Mouse (Mus musculus) neural tube, embryonic 14.5 days (tissue): Measurements from ENCODE around the gene Olfr890. TPM values are rescaled to one million over a fixed set of nuclear protein-coding genes. Genes with fewer than 3 reads are reported as not detected.
"Not testable (repeated sequence)": the region's sequence is repeated elsewhere in the genome, so short reads cannot be mapped to it uniquely, and the experiment has no call there.

Source experiments
- ATAC-seq: fragments of 200-750 bp; cut with Nextera tagmentation; 2 replicates; pipeline ENCODE4 v1.8.0; 2017; ENCODE audit warnings: low read depth, mild to moderate bottlenecking, moderate TSS enrichment, moderate library complexity
- H3K27ac ChIP-seq: fragments of 300-500 bp; sonication (generic); 2 replicates; pipeline ENCODE4 v1.5.1; 2014; ENCODE audit warnings: low read depth, mild to moderate bottlenecking, control low read depth, low read length, moderate library complexity, mixed read lengths
- H3K27me3 ChIP-seq: fragments of 300-500 bp; sonication (generic); 2 replicates; pipeline ENCODE4 v1.6.1; 2014; ENCODE audit warnings: low read length; ENCODE audit not compliant: control insufficient read depth, insufficient read depth
- H3K36me3 ChIP-seq: fragments of 300-500 bp; sonication (generic); 2 replicates; pipeline ENCODE4 v1.6.1; 2014; ENCODE audit warnings: low read length, mixed read lengths; ENCODE audit not compliant: control insufficient read depth, insufficient read depth
- H3K4me1 ChIP-seq: fragments of 300-500 bp; sonication (generic); 2 replicates; pipeline ENCODE4 v1.6.1; 2014; ENCODE audit warnings: low read length; ENCODE audit not compliant: control insufficient read depth, insufficient read depth
- H3K4me2 ChIP-seq: fragments of 300-500 bp; sonication (generic); 2 replicates; pipeline ENCODE4 v1.6.1; 2014; ENCODE audit warnings: mild to moderate bottlenecking, low read depth, low read length, control low read depth
- H3K4me3 ChIP-seq: fragments of 300-500 bp; sonication (generic); 2 replicates; pipeline ENCODE4 v1.5.1; 2014; ENCODE audit warnings: low read depth, low read length, control low read depth, mixed read lengths
- H3K9ac ChIP-seq: fragments of 300-500 bp; sonication (generic); replicated peaks from 2 replicates; pipeline ENCODE4 v1.6.1; 2014; ENCODE audit warnings: low read depth, mild to moderate bottlenecking, control low read depth, low read length, mixed read lengths
- H3K9me3 ChIP-seq: fragments of 300-500 bp; sonication (generic); 2 replicates; pipeline ENCODE4 v1.6.1; 2016; ENCODE audit warnings: low read length; ENCODE audit not compliant: control insufficient read depth
- WGBS: fragments of 180-500 bp; shearing (Covaris S2); extraction: QIAGEN DNeasy Blood & Tissue Kit; methylation state at CpG from one replicate; pipeline ENCODE4 v1.1.7; 2014; 5-methylcytosine and 5-hydroxymethylcytosine counted together
- polyA plus RNA-seq: library from polyadenylated mRNA; unstranded; fragments of >200 nt; fragmentation: Nextera tagmentation; extraction: Ambion mirVana; gene quantifications from 2 replicates; pipeline ENCODE4 v1.2.1, GENCODE M21; 2014

Gene Olfr890
- not detected in 2 replicates for polyA plus RNA-seq

GRCm38 (mm10) chr9:38142217-38142616 lies at the start of gene Olfr890:
Gene Olfr890, plus strand, starts transcription at chr9:38142517.
- no peaks in the 10 kb centered on the region for H3K4me1 ChIP-seq

GRCm38 (mm10) chr9:38107828-38108227 lies 34.5 kb upstream of the Olfr890 start, which contains the start of gene Olfr888:
Gene Olfr888, plus strand, starts transcription at chr9:38108128.
- Histone ChIP-seq H3K4me3 (no peak within 1 kb of the TSS), H3K27ac (no peak within 1 kb of the TSS), H3K4me2 (no peak within 1 kb of the TSS), H3K9ac (no peak within 1 kb of the TSS), H3K4me1 (no peaks in the 10 kb centered on the region), H3K36me3 (no peaks in the 10 kb centered on the region), H3K9me3 (no peaks in the 10 kb centered on the region), H3K27me3 (no peaks in the 10 kb centered on the region)
- no peak for ATAC-seq
- WGBS, result 80% methylated on average over 1 of the region's 1 CpGs

More at GRCm38 (mm10) chr9:38142217-38142616, at the start of gene Olfr890:
- Histone ChIP-seq H3K9ac (no peak within 1 kb of the TSS), H3K4me2 (no peak within 1 kb of the TSS), H3K4me3 (no peak within 1 kb of the TSS), H3K27me3 (no peaks in the 10 kb centered on the region), H3K36me3 (no peaks in the 10 kb centered on the region), H3K9me3 (no peaks in the 10 kb centered on the region), H3K27ac (no peak within 1 kb of the TSS)
- no peak for ATAC-seq

- no peak within 1 kb of the TSS for H3K9ac ChIP-seq
- no peak within 1 kb of the TSS for H3K27ac ChIP-seq
- H3K4me2 ChIP-seq, result no peak within 1 kb of the TSS
- H3K27me3 ChIP-seq, result no peaks in the 10 kb centered on the region
- H3K4me3 ChIP-seq, result no peak within 1 kb of the TSS
- no peaks in the 10 kb centered on the region for H3K9me3 ChIP-seq
- H3K4me1 ChIP-seq, result no peaks in the 10 kb centered on the region
- no peak for ATAC-seq
- H3K36me3 ChIP-seq, result no peaks in the 10 kb centered on the region
Measured at GRCm38 (mm10) chr9:38114898-38115297, 27.4 kb upstream of the Olfr890 start, which contains the start of gene Olfr889. Gene Olfr889, plus strand, starts transcription at chr9:38115198.

- 48% methylated on average over 2 of the region's 2 CpGs for WGBS
- not testable (repeated sequence) for H3K4me3 ChIP-seq, H3K4me1 ChIP-seq, H3K27ac ChIP-seq, H3K36me3 ChIP-seq, H3K9me3 ChIP-seq, H3K9ac ChIP-seq, H3K27me3 ChIP-seq, ATAC-seq, H3K4me2 ChIP-seq
Measured at GRCm38 (mm10) chr9:38168341-38168740, 26.0 kb downstream of the Olfr890 start.

GRCm38 (mm10) chr9:38180721-38181120 lies 38.4 kb downstream of the Olfr890 start, which contains the start of gene Olfr891:
Gene Olfr891, minus strand, starts transcription at chr9:38180821.
- Histone ChIP-seq H3K9ac (no peak within 1 kb of the TSS), H3K27ac (no peak within 1 kb of the TSS), H3K9me3 (no peaks in the 10 kb centered on the region), H3K4me1 (no peaks in the 10 kb centered on the region), H3K36me3 (no peaks in the 10 kb centered on the region), H3K4me3 (no peak within 1 kb of the TSS), H3K27me3 (no peaks in the 10 kb centered on the region), H3K4me2 (no peak within 1 kb of the TSS)
- 89% methylated on average over 1 of the region's 1 CpGs for WGBS
- no peak for ATAC-seq

Other genes starting within 250 kb of the Olfr890 start
- not detected in 2 replicates for gene Olfr145, start 245.8 kb upstream of the Olfr890 start, polyA plus RNA-seq
- gene Olfr878, start 224.7 kb upstream of the Olfr890 start, polyA plus RNA-seq, result not detected in 2 replicates
- gene Olfr881, start 150.7 kb upstream of the Olfr890 start, polyA plus RNA-seq, result not detected in 2 replicates
- gene Olfr883, start 116.7 kb upstream of the Olfr890 start, polyA plus RNA-seq, result not detected in 2 replicates
- gene Olfr884, start 96.0 kb upstream of the Olfr890 start, polyA plus RNA-seq, result not detected in 2 replicates
- not detected in 2 replicates for gene Olfr885, start 81.2 kb upstream of the Olfr890 start, polyA plus RNA-seq
- not detected in 2 replicates for gene Olfr887, start 58.4 kb upstream of the Olfr890 start, polyA plus RNA-seq
- gene Olfr888, start 34.4 kb upstream of the Olfr890 start, polyA plus RNA-seq, result not detected in 2 replicates
- gene Olfr889, start 27.3 kb upstream of the Olfr890 start, polyA plus RNA-seq, result 0.04 TPM in 1 of 2 replicates, not detected in the other
- gene Olfr891, start 38.3 kb downstream of the Olfr890 start, polyA plus RNA-seq, result not detected in 2 replicates
- not detected in 2 replicates for gene Olfr893, start 65.8 kb downstream of the Olfr890 start, polyA plus RNA-seq
- gene Olfr894, start 75.5 kb downstream of the Olfr890 start, polyA plus RNA-seq, result not detected in 2 replicates
- not detected in 2 replicates for gene Olfr143, start 110.3 kb downstream of the Olfr890 start, polyA plus RNA-seq
- not detected in 2 replicates for gene Olfr895, start 125.3 kb downstream of the Olfr890 start, polyA plus RNA-seq
- not detected in 2 replicates for gene Olfr896-ps1, start 148.6 kb downstream of the Olfr890 start, polyA plus RNA-seq
- gene Olfr25, start 186.5 kb downstream of the Olfr890 start, polyA plus RNA-seq, result not detected in 2 replicates
- gene Olfr898, start 205.9 kb downstream of the Olfr890 start, polyA plus RNA-seq, result not detected in 2 replicates
- gene Olfr250, start 224.4 kb downstream of the Olfr890 start, polyA plus RNA-seq, result not detected in 2 replicates
- gene Olfr251, start 234.6 kb downstream of the Olfr890 start, polyA plus RNA-seq, result not detected in 2 replicates